Mouse (Mus musculus) brain, embryonic 14.5 days (tissue): ENCODE results near the gene Hist1h3c.

Experiments
- CTCF ChIP-seq: fragments of 200-500 bp; IDR thresholded peaks from 2 replicates; pipeline ENCODE4 v1.5.1; 2012; ENCODE audit warnings: inconsistent platforms, mild to moderate bottlenecking, moderate library complexity, borderline replicate concordance; ENCODE audit not compliant: insufficient read depth, insufficient read length; ENCODE audit errors: extremely low read depth
- POLR2A ChIP-seq: fragments of 200-500 bp; IDR thresholded peaks from 2 replicates; pipeline ENCODE4 v1.6.1; 2012; ENCODE audit warnings: mild to moderate bottlenecking, inconsistent platforms, borderline replicate concordance; ENCODE audit not compliant: poor library complexity, insufficient read depth, insufficient read length, severe bottlenecking; ENCODE audit errors: extremely low read depth

DNA sequence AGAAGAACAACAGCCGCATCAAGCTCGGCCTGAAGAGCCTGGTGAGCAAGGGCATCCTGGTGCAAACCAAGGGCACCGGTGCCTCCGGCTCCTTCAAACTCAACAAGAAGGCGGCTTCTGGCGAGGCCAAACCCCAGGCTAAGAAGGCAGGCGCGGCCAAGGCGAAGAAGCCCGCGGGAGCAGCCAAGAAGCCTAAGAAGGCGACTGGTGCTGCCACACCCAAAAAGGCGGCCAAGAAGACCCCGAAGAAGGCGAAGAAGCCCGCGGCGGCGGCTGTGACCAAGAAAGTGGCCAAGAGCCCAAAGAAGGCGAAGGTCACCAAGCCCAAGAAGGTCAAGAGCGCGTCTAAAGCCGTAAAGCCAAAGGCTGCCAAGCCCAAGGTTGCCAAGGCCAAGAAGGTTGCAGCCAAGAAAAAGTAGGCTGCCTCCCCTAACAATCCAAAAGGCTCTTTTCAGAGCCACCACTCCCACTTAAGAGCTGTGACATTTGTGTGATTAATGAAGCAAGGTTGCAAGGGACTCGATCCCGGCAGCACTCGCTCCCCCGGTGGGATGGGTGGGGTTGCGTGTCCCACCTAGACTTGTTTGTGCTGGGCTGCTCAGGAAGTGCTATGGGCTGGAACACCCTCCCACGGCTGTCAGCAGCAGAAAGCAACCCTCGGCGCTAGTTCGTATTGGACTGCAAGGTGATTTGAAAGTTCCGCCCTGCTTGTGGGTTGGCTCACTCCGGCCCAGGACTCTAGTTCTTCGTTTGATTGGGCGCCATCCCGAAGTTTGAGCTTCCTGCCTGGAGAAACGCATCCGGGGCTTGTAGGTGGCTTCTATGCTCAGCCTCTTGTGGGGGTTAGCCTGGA is 6.1 kb downstream of the Hist1h3c start:
- no peak for TF ChIP-seq CTCF
- peak; percentile 67; the same call in 1 of the 2 replicates for TF ChIP-seq POLR2A
